Mouse (Mus musculus) spleen, adult 18-20 months (tissue): ENCODE measurements around the gene Defb45.

Experiments
- DNase-seq, 2 experiments: peaks; one replicate each; pipeline ENCODE4 v3.0.0; 2022; ENCODE audit warnings: mixed read lengths in 2 of 2

Gene Defb45

GRCm38 (mm10) chr2:152604057-152604456 lies 4.9 kb upstream of the Defb45 start, which contains the start of gene Defb36:
Gene Defb36 (plus strand): TSS chr2:152604327.
- peak in 1 of 2 experiments; percentile 28 for DNase-seq

GRCm38 (mm10) chr2:152601275-152601960 lies 2.2 kb upstream of the Defb45 start:
- no peak for DNase-seq

- DNase-seq, result no peak
Observed at GRCm38 (mm10) chr2:152600076-152600475, 877 bp upstream of the Defb45 start.

GRCm38 (mm10) chr2:152589021-152589420 lies 10.2 kb downstream of the Defb45 start:
- DNase-seq, result no peak

GRCm38 (mm10) chr2:152588450-152588849 lies 10.7 kb downstream of the Defb45 start:
- no peak for DNase-seq

GRCm38 (mm10) chr2:152586926-152587560 lies 12.2 kb downstream of the Defb45 start:
- no peak for DNase-seq

- no peak for DNase-seq
Observed at GRCm38 (mm10) chr2:152580612-152581011, 18.6 kb downstream of the Defb45 start.

- DNase-seq, result no peak
Observed at GRCm38 (mm10) chr2:152580107-152580506, 19.1 kb downstream of the Defb45 start, which contains the start of gene Defb19. Gene Defb19 (minus strand): TSS chr2:152580312.

- DNase-seq, result no peak
Observed at GRCm38 (mm10) chr2:152573484-152573883, 25.7 kb downstream of the Defb45 start.

GRCm38 (mm10) chr2:152572114-152572794 lies 26.9 kb downstream of the Defb45 start, which contains the start of gene Defb21:
Gene Defb21 (plus strand): TSS chr2:152572744.
- no peak for DNase-seq

- DNase-seq, result no peak
Observed at GRCm38 (mm10) chr2:152570313-152570712, 28.9 kb downstream of the Defb45 start.

- DNase-seq, result no peak
Observed at GRCm38 (mm10) chr2:152569881-152570280, 29.3 kb downstream of the Defb45 start.

GRCm38 (mm10) chr2:152569038-152569437 lies 30.2 kb downstream of the Defb45 start, which contains the start of gene Gm17416:
Gene Gm17416 (plus strand): TSS chr2:152569338.
- no peak for DNase-seq

GRCm38 (mm10) chr2:152556655-152557054 lies 42.5 kb downstream of the Defb45 start:
- no peak for DNase-seq

- peak in 1 of 2 experiments; percentile 15 for DNase-seq
Observed at GRCm38 (mm10) chr2:152553774-152554423, 45.3 kb downstream of the Defb45 start.

- no peak for DNase-seq
Observed at GRCm38 (mm10) chr2:152548124-152548523, 51.1 kb downstream of the Defb45 start.

- no peak for DNase-seq
Observed at GRCm38 (mm10) chr2:152544691-152545090, 54.5 kb downstream of the Defb45 start.

- DNase-seq, result no peak
Observed at GRCm38 (mm10) chr2:152543478-152543877, 55.7 kb downstream of the Defb45 start.
